Mouse (Mus musculus) hindbrain, embryonic 15.5 days (tissue): Measurements from ENCODE around the gene Srf. TPM values are rescaled to one million over a fixed set of nuclear protein-coding genes. Genes with fewer than 3 reads are reported as not detected.

Experiments used
- ATAC-seq: fragments of 200-750 bp; cut with Nextera tagmentation; 2 replicates; pipeline ENCODE4 v1.8.0; 2017; ENCODE audit warnings: low read depth, moderate number of reproducible peaks, moderate TSS enrichment; ENCODE audit not compliant: low FRiP score
- H3K27ac ChIP-seq: fragments of 300-500 bp; sonication (generic); replicated peaks from 2 replicates; pipeline ENCODE4 v1.5.1; 2015; ENCODE audit warnings: mild to moderate bottlenecking, inconsistent platforms
- H3K27me3 ChIP-seq: fragments of 300-500 bp; sonication (generic); 2 replicates; pipeline ENCODE4 v1.6.1; 2015; ENCODE audit warnings: control low read depth, inconsistent platforms
- H3K36me3 ChIP-seq: fragments of 300-500 bp; sonication (generic); 2 replicates; pipeline ENCODE4 v1.6.1; 2015; ENCODE audit warnings: control low read depth, inconsistent platforms
- H3K4me1 ChIP-seq: fragments of 300-500 bp; sonication (generic); replicated peaks from 2 replicates; pipeline ENCODE4 v1.6.1; 2015; ENCODE audit warnings: control low read depth, inconsistent platforms
- H3K4me2 ChIP-seq: fragments of 300-500 bp; sonication (generic); 2 replicates; pipeline ENCODE4 v1.6.1; 2015; ENCODE audit warnings: moderate library complexity, mild to moderate bottlenecking, inconsistent platforms
- H3K4me3 ChIP-seq: fragments of 300-500 bp; sonication (generic); 2 replicates; pipeline ENCODE4 v1.5.1; 2015; ENCODE audit warnings: mild to moderate bottlenecking, inconsistent platforms
- H3K9ac ChIP-seq: fragments of 300-500 bp; sonication (generic); 2 replicates; pipeline ENCODE4 v1.6.1; 2015; ENCODE audit warnings: inconsistent platforms
- H3K9me3 ChIP-seq: fragments of 300-500 bp; sonication (generic); 2 replicates; pipeline ENCODE4 v1.6.1; 2016; ENCODE audit warnings: control low read depth, inconsistent platforms
- WGBS: fragments of 180-500 bp; shearing (Covaris S2); methylation state at CpG from one replicate; pipeline ENCODE4 v1.1.7; 2015; 5-methylcytosine and 5-hydroxymethylcytosine counted together
- polyA plus RNA-seq: library from polyadenylated mRNA; unstranded; fragments of >200 nt; fragmentation: Nextera tagmentation; extraction: Ambion mirVana; gene quantifications from 2 replicates; pipeline ENCODE4 v1.2.1, GENCODE M21; 2015

Srf gene
- polyA plus RNA-seq, 1 experiment from 2014 or later: 4.5 TPM

DNA sequence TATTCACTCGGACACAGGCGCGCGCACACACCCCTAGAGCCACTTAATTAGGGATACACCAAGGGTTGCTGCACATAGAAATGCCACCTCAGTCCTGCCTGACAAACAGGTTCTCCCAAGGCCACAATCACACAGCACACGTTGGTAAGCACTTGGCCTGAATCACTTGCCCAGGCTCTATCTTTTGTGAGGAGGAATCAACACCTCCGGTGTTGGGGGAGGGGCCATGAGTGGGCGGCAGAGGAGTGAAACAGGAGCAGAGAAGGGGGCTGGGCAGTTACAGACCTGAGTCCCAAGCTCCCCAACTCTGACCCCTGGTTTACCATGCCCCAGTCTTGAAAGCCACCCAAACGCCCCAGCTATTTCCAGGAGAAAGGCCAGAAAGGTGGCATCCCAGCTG, 9.0 kb downstream of the Srf start:
- Histone ChIP-seq H3K27ac (no peak overlapping the region), H3K36me3 (peaks cover 44% of the 10 kb centered on the region), H3K9me3 (no peaks in the 10 kb centered on the region), H3K4me3 (peak overlapping the region; percentile 71; the same call in 1 of the 2 replicates), H3K4me1 (peaks cover 24% of the 10 kb centered on the region), H3K27me3 (no peaks in the 10 kb centered on the region; the same call in 1 of the 2 replicates), H3K9ac (no peak overlapping the region), H3K4me2 (0 out of 2 replicates have a peak overlapping the region, but pooled peaks have one; percentile 56)
- no peak for ATAC-seq
- WGBS: 15% methylated on average over 8 of the region's 8 CpGs

DNA sequence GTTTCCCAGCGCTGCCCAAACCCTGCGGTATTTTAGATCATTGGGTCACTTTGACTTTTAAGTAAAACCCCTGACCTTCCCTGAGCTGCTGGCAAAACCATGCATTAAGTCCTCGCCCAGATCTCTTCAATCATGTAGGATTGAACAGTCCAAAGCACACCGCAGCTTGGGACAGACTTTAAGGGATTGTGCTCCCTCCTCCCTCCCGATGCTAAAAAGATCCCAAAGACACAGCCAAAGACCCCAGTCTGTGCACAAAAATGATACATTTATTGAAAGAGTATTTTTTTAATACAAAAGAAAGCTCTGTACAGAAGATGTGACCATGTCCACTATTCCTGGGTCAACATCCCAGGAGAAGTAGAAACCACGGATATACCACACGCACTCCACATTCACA, 9.4 kb downstream of the Srf start:
- Histone ChIP-seq H3K27me3 (no peaks in the 10 kb centered on the region; the same call in 1 of the 2 replicates), H3K27ac (0 out of 2 replicates have a peak overlapping the region, but pooled peaks have one; percentile 68), H3K9ac (peak overlapping the region; percentile 87; the same call in 1 of the 2 replicates), H3K4me3 (peak overlapping the region; percentile 71), H3K36me3 (peaks cover 40% of the 10 kb centered on the region), H3K4me1 (peaks cover 22% of the 10 kb centered on the region), H3K4me2 (peak overlapping the region; percentile 56), H3K9me3 (no peaks in the 10 kb centered on the region)
- ATAC-seq: no peak; the same call in 1 of the 2 replicates
- 14% methylated on average over 7 of the region's 7 CpGs for WGBS

DNA sequence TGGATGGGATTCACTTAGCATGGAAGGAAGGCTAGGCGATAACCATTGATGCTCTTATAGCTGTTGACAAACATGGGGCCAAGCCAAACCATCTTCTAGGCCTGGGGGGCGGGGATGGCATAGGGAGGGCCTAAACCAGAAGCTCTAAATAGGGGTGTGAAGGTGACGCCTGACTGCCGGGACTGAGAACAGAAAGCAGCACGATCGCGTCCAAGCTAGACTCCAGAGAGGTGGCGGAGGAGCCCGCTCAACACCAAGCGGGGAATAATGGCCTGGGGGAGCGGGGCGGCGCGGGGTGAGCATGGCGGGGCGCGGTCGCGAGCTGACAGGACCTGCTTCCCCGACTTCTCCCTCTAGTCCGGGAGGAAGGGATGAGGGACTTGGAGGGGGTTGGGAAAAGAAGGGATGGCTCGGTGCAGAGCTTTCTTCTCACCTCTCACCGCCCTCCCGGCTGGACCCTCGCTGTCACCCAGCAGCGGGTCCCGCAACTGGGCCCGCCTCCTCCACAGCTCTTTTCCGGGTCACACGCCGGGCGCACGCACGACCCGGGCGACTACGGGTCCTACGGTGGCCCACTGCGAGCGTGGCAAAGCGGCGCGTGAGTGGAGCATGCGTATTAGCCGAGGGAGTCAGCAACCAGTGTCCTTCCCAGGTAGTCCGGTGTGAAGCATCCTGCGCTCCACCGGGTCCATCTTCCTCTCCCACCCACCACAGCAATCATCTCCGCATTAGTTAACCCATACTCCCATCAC, 10.0 kb downstream of the Srf start, which contains the start of gene Cul9:
Gene Cul9, minus strand, starts transcription at position 576 of the 752 bp plus-strand sequence.
- Histone ChIP-seq H3K4me3 (peak within 1 kb of the TSS; percentile 71), H3K27ac (peak within 1 kb of the TSS; percentile 68), H3K9ac (peak within 1 kb of the TSS; percentile 87), H3K36me3 (peaks cover 40% of the 10 kb centered on the region), H3K27me3 (no peaks in the 10 kb centered on the region; the same call in 1 of the 2 replicates), H3K4me1 (peaks cover 22% of the 10 kb centered on the region), H3K9me3 (no peaks in the 10 kb centered on the region), H3K4me2 (peak within 1 kb of the TSS; percentile 56)
- ATAC-seq: peak; percentile 93
- WGBS: under 1% methylated on average over 47 of the region's 49 CpGs

DNA sequence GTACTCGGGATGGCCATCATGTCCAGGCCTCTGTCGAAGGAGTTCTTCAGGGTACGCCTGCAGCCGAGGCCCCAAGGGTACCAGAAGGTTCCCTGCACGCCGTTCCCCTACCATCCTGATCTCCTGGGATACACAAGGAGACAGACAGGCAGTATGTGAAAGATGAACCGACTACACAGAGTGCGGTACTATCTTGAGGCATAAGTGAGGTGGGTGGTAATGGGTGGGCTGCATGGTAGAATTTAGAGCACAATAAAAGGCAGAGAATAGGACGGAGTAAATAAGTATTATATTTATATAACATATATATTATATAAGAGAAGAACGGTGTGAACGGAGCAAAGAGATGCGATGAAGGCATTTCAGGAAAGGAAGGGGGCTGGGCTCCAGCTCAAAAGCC, 12.3 kb downstream of the Srf start:
- Histone ChIP-seq H3K36me3 (peaks cover 40% of the 10 kb centered on the region), H3K9ac (no peak overlapping the region), H3K9me3 (no peaks in the 10 kb centered on the region), H3K27me3 (no peaks in the 10 kb centered on the region; the same call in 1 of the 2 replicates), H3K4me2 (no peak overlapping the region), H3K27ac (no peak overlapping the region), H3K4me3 (no peak overlapping the region), H3K4me1 (peaks cover 22% of the 10 kb centered on the region)
- 90% methylated on average over 12 of the region's 12 CpGs for WGBS
- ATAC-seq: no peak

DNA sequence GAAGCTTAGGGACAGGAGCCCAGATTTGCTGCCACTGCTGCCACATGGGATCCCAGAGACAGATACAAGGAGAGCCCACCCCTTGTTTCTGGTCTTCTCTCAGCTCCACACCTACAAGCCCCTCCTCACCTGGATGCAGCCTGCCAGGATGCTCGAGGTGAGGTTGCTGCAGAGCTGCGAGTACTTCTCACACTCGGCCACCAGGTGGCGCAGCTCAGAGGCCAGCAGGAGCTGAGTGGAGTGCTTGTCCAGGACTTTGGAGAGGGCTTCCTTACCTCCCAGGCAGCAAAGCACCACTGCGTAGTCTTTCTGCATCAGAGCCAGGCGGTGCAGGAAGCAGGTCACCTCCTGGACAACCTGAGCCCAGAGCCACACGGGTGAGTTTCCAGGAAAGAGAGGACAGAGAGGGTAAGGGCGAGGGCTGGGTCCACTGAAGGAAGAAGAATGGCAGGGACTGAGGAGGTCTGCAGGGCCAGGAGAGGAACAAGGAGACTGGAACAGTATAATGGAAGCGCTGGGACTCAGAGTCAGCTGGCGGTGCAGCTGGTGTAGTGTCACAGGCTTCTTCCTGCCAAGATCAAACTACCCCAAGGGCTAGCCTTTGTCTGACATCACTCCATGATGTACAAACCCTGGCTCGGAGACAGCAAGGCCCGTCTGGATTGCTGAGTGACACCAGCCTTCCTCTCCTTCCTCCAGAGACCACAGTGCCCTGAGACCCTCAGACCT, 30.2 kb downstream of the Srf start:
- Histone ChIP-seq H3K36me3 (peaks cover 40% of the 10 kb centered on the region), H3K27ac (no peak overlapping the region), H3K27me3 (no peaks in the 10 kb centered on the region), H3K4me1 (no peaks in the 10 kb centered on the region), H3K9ac (no peak overlapping the region), H3K4me3 (no peak overlapping the region), H3K9me3 (no peaks in the 10 kb centered on the region), H3K4me2 (no peak overlapping the region)
- WGBS: 38% methylated on average over 12 of the region's 12 CpGs
- peak; percentile 52; the same call in 1 of the 2 replicates for ATAC-seq

DNA sequence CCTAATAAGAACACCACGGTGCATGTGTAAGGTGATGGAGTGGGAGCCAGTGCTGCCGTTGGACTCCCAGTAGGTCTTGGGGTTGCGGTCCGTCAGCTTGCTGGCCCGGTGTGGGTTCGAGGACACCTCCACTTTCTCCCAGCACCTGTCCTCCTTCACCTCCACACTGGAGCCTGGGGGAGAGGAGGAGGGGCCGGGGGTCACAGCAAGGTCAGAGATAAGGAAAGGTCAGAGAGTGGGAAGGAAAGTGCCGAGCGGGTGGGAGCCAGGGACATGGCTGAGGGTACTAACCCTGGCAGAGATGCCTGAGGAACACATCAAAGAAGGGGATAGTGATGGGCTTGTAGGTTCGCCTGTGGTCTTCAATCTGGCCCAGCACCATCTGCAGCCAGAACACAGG, 30.9 kb downstream of the Srf start:
- Histone ChIP-seq H3K27me3 (no peaks in the 10 kb centered on the region), H3K9me3 (no peaks in the 10 kb centered on the region), H3K27ac (no peak overlapping the region), H3K36me3 (peaks cover 38% of the 10 kb centered on the region), H3K4me1 (no peaks in the 10 kb centered on the region), H3K9ac (no peak overlapping the region), H3K4me3 (no peak overlapping the region), H3K4me2 (no peak overlapping the region)
- ATAC-seq: no peak
- WGBS: 85% methylated on average over 10 of the region's 10 CpGs

DNA sequence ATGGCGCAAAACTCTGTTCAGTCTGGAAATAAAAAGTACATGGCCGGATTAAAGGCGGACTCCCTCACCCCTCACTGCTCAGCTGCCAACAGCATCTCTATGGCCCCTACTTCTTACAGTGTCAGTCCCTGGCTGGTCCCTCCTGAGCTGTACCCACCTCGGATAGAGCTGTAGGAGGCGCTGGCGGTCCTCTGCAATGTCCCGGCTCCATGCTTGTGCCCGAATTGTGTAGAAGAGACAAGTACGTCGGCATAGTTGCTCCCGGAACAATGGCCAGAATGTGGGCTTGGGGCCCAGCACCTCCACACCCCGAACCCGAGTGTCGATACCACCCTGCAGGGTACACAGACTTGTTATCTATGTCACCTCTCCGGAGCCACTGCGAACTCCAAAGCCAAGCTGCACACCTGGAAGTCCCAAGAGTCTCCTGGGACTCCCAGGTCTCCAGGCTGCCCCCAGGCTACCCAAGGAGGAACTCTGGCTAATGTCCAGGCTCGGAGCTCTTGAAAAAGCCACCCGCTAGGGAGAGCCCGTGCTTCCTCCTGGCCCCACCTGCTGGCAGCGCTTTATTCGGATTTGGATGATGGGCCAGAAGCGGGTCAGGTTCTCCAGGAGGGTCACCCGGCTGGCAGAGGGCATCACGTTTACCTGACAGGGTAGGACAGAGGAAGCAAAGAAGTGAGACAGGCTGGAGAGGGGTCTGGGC, 33.9 kb downstream of the Srf start:
- WGBS: 31% methylated on average over 24 of the region's 24 CpGs

DNA sequence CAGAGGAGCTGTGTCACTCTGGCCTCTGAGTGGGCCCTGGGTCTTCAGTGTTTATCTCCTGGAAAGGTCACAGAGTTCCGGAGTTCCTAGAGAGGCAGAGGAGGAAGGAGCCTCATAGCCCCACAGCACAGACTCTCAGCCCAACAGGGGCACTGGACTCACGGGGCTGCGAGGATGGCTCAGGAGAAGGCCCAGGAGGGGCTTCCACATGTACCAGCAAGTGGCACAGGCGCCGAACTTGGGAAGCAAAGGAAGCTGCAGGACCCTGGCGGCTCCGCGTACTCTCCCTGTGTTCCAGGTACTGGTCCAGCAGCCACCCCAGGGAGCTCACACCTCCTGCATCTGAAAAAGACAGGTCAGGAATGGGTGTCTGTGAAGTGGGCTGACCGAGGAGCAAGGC, 34.8 kb downstream of the Srf start:
- Histone ChIP-seq H3K4me1 (no peaks in the 10 kb centered on the region), H3K27me3 (no peaks in the 10 kb centered on the region), H3K9me3 (no peaks in the 10 kb centered on the region), H3K4me2 (no peak overlapping the region), H3K27ac (no peak overlapping the region), H3K9ac (no peak overlapping the region), H3K36me3 (peaks cover 33% of the 10 kb centered on the region), H3K4me3 (no peak overlapping the region)
- ATAC-seq: no peak
- WGBS: 78% methylated on average over 9 of the region's 9 CpGs

More for the DNA sequence above, 33.9 kb downstream of the Srf start:
- Histone ChIP-seq H3K27ac (no peak overlapping the region), H3K4me2 (no peak overlapping the region), H3K4me1 (no peaks in the 10 kb centered on the region), H3K9me3 (no peaks in the 10 kb centered on the region), H3K9ac (no peak overlapping the region), H3K36me3 (peaks cover 33% of the 10 kb centered on the region), H3K4me3 (no peak overlapping the region), H3K27me3 (no peaks in the 10 kb centered on the region)
- no peak for ATAC-seq

DNA sequence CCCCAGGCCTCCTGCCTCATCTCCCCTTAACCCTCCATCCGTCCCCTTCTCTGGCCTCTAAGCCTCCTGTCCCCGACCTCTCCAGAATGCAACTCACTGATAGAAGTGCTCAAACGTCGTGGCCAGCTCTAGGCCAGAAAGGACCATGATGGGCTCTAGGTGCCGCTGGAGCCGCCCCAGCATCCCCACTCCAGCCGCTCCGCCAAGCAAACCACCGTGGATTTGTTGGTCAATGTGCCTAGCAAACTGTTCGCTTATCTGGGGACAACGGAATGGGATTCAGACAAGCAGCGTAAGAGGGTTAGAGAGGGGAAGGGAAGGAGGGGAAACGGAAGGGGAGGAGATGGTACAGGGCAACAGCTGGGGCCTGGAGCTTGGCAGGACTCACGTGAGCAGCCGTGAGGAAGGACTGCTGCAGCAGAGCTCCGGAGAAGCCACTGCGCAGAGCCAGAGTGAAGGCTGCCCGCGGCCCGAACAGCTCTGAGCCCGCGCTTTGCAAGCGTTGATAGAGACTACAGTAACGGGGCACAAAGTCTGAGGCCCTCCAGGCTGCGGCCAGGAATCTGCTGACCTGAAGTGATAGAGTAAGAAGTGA, 35.5 kb downstream of the Srf start:
- H3K4me3 ChIP-seq: no peak overlapping the region
- H3K4me1 ChIP-seq: no peaks in the 10 kb centered on the region
- WGBS: 46% methylated on average over 25 of the region's 25 CpGs
- no peak overlapping the region for H3K27ac ChIP-seq
- no peaks in the 10 kb centered on the region for H3K27me3 ChIP-seq
- H3K9me3 ChIP-seq: no peaks in the 10 kb centered on the region
- ATAC-seq: no peak
- peak overlapping the region; percentile 11; the same call in 1 of the 2 replicates for H3K4me2 ChIP-seq
- H3K36me3 ChIP-seq: peaks cover 26% of the 10 kb centered on the region
- H3K9ac ChIP-seq: no peak overlapping the region

DNA sequence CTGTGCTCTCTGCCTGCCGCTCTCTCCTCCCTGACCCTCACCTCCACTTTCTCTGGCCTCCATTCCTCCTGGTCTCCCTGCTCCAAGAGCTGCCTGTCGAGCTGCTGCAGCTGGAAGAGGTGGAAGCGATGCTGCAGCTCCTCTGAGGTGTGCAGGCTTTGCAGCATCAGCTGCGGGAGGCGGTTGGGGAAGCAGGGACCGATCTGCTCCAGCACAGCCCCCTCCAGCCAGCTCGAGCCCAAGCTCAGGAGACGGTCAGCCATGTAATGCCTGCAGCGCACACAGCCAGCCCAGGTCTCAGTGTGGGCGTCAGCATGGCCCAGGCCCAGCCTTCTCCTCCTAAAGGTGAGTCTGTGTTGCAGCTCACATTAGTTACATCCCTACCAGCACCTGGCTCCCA, 36.0 kb downstream of the Srf start:
- Histone ChIP-seq H3K27me3 (no peaks in the 10 kb centered on the region), H3K9me3 (no peaks in the 10 kb centered on the region), H3K36me3 (peaks cover 21% of the 10 kb centered on the region), H3K4me2 (no peak overlapping the region; the same call in 1 of the 2 replicates), H3K27ac (no peak overlapping the region), H3K4me3 (no peak overlapping the region), H3K9ac (no peak overlapping the region), H3K4me1 (no peaks in the 10 kb centered on the region)
- no peak for ATAC-seq
- WGBS: 59% methylated on average over 10 of the region's 10 CpGs

DNA sequence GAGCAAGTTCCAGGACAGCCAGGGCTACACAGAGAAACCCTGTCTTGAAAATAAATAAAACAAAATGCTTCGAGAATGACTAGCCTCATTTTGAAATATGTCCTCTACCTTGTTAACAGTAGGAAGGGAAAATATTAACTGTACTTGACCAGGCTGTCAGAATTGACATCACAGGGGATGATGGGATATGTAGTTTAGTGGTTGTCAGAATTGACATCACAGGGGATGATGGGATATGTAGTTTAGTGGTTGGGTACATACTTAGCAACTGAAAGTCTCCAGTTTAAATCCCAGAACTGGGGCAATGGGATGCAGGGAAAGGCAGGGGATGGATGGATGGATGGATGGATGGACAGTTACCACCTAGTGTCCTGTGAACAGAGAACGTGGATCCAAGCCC, 42.6 kb downstream of the Srf start:
- ATAC-seq: no peak
- H3K4me3 ChIP-seq: no peak overlapping the region
- H3K27me3 ChIP-seq: no peaks in the 10 kb centered on the region
- H3K4me2 ChIP-seq: no peak overlapping the region
- WGBS: 70% methylated on average over 2 of the region's 2 CpGs
- no peak overlapping the region for H3K27ac ChIP-seq
- H3K9me3 ChIP-seq: no peaks in the 10 kb centered on the region
- peaks cover 21% of the 10 kb centered on the region for H3K36me3 ChIP-seq
- no peaks in the 10 kb centered on the region for H3K4me1 ChIP-seq
- H3K9ac ChIP-seq: no peak overlapping the region
